Mouse (Mus musculus) neural tube, embryonic 12.5 days (tissue): ENCODE results near the gene Ttc36. TPM values are rescaled to one million over a fixed set of nuclear protein-coding genes. Genes with fewer than 3 reads are reported as not detected.
"Not testable (repeated sequence)": the region's sequence is repeated elsewhere in the genome, so short reads cannot be mapped to it uniquely, and the experiment has no call there.

Experiments
- ATAC-seq: fragments of 200-750 bp; cut with Nextera tagmentation; 2 replicates; pipeline ENCODE4 v1.8.0; 2017; ENCODE audit warnings: low read depth, mild to moderate bottlenecking, moderate TSS enrichment, moderate library complexity; ENCODE audit not compliant: low FRiP score
- H3K27ac ChIP-seq: fragments of 300-500 bp; sonication (generic); 2 replicates; pipeline ENCODE4 v1.5.1; 2016
- H3K27me3 ChIP-seq: fragments of 300-500 bp; sonication (generic); replicated peaks from 2 replicates; pipeline ENCODE4 v1.6.1; 2016; ENCODE audit warnings: mild to moderate bottlenecking
- H3K36me3 ChIP-seq: fragments of 300-500 bp; sonication (generic); 2 replicates; pipeline ENCODE4 v1.6.1; 2016; ENCODE audit warnings: mild to moderate bottlenecking
- H3K4me1 ChIP-seq: fragments of 300-500 bp; sonication (generic); 2 replicates; pipeline ENCODE4 v1.6.1; 2016
- H3K4me2 ChIP-seq: fragments of 300-500 bp; sonication (generic); replicated peaks from 2 replicates; pipeline ENCODE4 v1.6.1; 2016; ENCODE audit warnings: mild to moderate bottlenecking
- H3K4me3 ChIP-seq: fragments of 300-500 bp; sonication (generic); 2 replicates; pipeline ENCODE4 v1.5.1; 2016
- H3K9ac ChIP-seq: fragments of 300-500 bp; sonication (generic); 2 replicates; pipeline ENCODE4 v1.6.1; 2016; ENCODE audit warnings: mild to moderate bottlenecking
- H3K9me3 ChIP-seq: fragments of 300-500 bp; sonication (generic); 2 replicates; pipeline ENCODE4 v1.6.1; 2016; ENCODE audit warnings: mild to moderate bottlenecking
- WGBS: fragments of 180-500 bp; shearing (Covaris S2); methylation state at CpG from one replicate; pipeline ENCODE4 v1.1.7; 2016; 5-methylcytosine and 5-hydroxymethylcytosine counted together
- polyA plus RNA-seq: library from polyadenylated mRNA; unstranded; fragments of >200 nt; fragmentation: Nextera tagmentation; extraction: Ambion mirVana; gene quantifications from 2 replicates; pipeline ENCODE4 v1.2.1, GENCODE M21; 2016

Gene Ttc36
- polyA plus RNA-seq, 1 experiment from 2014 or later, result not detected

DNA sequence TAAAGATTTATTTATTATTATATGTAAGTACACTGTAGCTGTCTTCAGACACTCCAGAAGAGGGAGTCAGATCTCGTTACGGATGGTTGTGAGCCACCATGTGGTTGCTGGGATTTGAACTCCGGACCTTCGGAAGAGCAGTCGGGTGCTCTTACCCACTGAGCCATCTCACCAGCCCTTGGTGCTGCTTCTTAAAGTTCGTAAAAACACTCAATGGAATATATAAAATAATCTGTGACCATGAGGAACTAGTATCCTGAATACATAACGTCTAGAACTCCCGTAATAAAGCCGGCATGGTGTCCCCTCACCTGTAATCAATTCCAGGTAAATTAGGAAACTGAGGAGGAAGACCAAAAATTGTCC lies 34.9 kb downstream of the Ttc36 start:
- peaks cover 14% of the 10 kb centered on the region for H3K4me1 ChIP-seq
- H3K27me3 ChIP-seq, H3K27ac ChIP-seq, H3K9ac ChIP-seq, H3K9me3 ChIP-seq, H3K36me3 ChIP-seq: not testable (repeated sequence)
- H3K4me2 ChIP-seq, result peak overlapping the region; percentile 75
- 0 out of 2 replicates have a peak overlapping the region, but pooled peaks have one; percentile 9 for H3K4me3 ChIP-seq
- 34% methylated on average over 9 of the region's 9 CpGs for WGBS
- ATAC-seq, result peak; percentile 39

- H3K4me2 ChIP-seq, result peak within 1 kb of the TSS; percentile 75
- H3K4me1 ChIP-seq, result peaks cover 14% of the 10 kb centered on the region
- no peaks in the 10 kb centered on the region for H3K36me3 ChIP-seq
- under 1% methylated on average over 81 of the region's 82 CpGs for WGBS
- peak; percentile 89 for ATAC-seq
- H3K9me3 ChIP-seq, result no peaks in the 10 kb centered on the region
- H3K27me3 ChIP-seq, result no peaks in the 10 kb centered on the region
- peak within 1 kb of the TSS; percentile 95 for H3K27ac ChIP-seq
- peak within 1 kb of the TSS; percentile 98 for H3K4me3 ChIP-seq
- peak within 1 kb of the TSS; percentile 95 for H3K9ac ChIP-seq
Measured at GRCm38 (mm10) chr9:44767101-44768028, 35.5 kb downstream of the Ttc36 start, which contains the start of the genes Arcn1 and Ift46. TSS of gene Arcn1 (minus strand) at chr9:44767845. TSS of gene Ift46 (plus strand) at chr9:44767908.

DNA sequence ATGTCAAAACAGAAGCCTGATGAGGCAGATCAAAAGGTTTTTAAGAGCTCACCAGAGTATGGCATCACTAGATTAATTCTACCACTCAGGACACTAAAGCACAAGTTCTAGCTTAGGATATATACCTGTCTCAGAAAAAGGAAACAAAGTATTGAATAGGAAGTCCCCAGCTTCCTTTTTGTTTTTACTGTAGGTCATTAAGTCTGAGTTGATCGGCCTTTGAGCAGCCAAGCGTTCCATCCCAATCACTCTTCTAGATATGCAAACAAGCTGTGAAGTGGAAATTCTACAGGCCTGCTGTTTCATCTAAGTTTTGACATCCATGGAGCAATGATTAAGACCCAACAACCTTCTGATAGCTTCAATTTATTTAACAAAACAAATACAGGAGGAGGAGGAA lies 42.0 kb downstream of the Ttc36 start:
- ATAC-seq, result no peak
- no peaks in the 10 kb centered on the region for H3K9me3 ChIP-seq
- H3K36me3 ChIP-seq, result peaks cover 27% of the 10 kb centered on the region
- 75% methylated on average over 2 of the region's 2 CpGs for WGBS
- H3K27me3 ChIP-seq, result no peaks in the 10 kb centered on the region
- no peak overlapping the region for H3K4me3 ChIP-seq
- H3K4me1 ChIP-seq, result peaks cover 4% of the 10 kb centered on the region
- H3K4me2 ChIP-seq, result no peak overlapping the region
- no peak overlapping the region for H3K27ac ChIP-seq
- H3K9ac ChIP-seq, result no peak overlapping the region

Other genes starting within 250 kb of the Ttc36 start
- not detected in 2 replicates for gene Cxcr5, start 241.2 kb downstream of the Ttc36 start, polyA plus RNA-seq
- gene Ddx6, start 198.2 kb downstream of the Ttc36 start, polyA plus RNA-seq, result 17.6 and 26.7 TPM in 2 replicates
- gene Treh, start 129.8 kb downstream of the Ttc36 start, polyA plus RNA-seq, result not detected in 2 replicates
- gene Phldb1, start 67.9 kb downstream of the Ttc36 start, polyA plus RNA-seq, result 58.9 and 61.6 TPM in 2 replicates
- gene Arcn1, start 35.2 kb downstream of the Ttc36 start, polyA plus RNA-seq, result 169 and 182 TPM in 2 replicates
- 150 and 155 TPM in 2 replicates for gene Ift46, start 35.2 kb downstream of the Ttc36 start, polyA plus RNA-seq
- 8.0 and 9.0 TPM in 2 replicates for gene Tmem25, start 3.8 kb downstream of the Ttc36 start, polyA plus RNA-seq
- 25.3 and 29.6 TPM in 2 replicates for gene Kmt2a, start 78.2 kb upstream of the Ttc36 start, polyA plus RNA-seq
- gene Atp5l, start 117.7 kb upstream of the Ttc36 start, polyA plus RNA-seq, result 602 and 611 TPM in 2 replicates
- 34.0 and 34.3 TPM in 2 replicates for gene Ube4a, start 162.5 kb upstream of the Ttc36 start, polyA plus RNA-seq
- 0.25 TPM in 1 of 2 replicates, not detected in the other for gene Cd3g, start 177.4 kb upstream of the Ttc36 start, polyA plus RNA-seq
- not detected in 2 replicates for gene Cd3d, start 178.7 kb upstream of the Ttc36 start, polyA plus RNA-seq
- not detected in 2 replicates for gene Cd3e, start 206.6 kb upstream of the Ttc36 start, polyA plus RNA-seq
- gene Mpzl2, start 236.7 kb upstream of the Ttc36 start, polyA plus RNA-seq, result 1.6 and 1.8 TPM in 2 replicates